Comparison of ENCODE assay signal across 13 mouse cellular contexts in the genomic region with DNA sequence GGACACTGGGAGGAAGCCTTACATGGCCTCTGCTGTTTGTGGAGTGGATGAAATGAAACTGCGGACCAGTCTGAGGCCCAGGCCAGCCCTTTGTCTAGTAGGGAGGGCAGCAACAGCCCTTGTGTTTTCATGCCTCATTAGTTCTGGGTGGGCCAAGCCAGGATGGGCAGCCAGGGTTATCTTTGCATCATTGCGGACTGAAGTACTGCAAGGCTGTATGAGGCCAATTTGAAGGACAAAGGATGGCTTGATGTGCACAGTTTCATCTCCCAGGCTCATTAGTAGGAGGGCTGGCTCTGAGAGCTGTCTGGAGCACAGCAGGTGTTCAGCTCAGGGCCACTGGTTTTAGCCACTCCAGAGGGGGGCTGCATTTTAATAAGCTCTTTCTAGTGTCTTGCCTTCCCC.
DNase-seq lines count a peak whose midpoint lies in the region; ATAC-seq and TF ChIP-seq lines count a peak whose summit lies in the region.
"Had no signal": no experiment of that assay in that cellular context is flagged by ENCODE, and none has a peak within 500 bp of the region (broad histone marks: within the 10 kb centered on the region; RNA-seq: fewer than 3 reads in every experiment).

No protein-coding gene starts in this region.

- DNase-seq in kidney, postnatal 0 days (ENCODE audit: low spot score), result peak; percentile 9
- no peak for DNase-seq in kidney, adult 11 months
- peak; percentile 55 for DNase-seq in forebrain, embryonic 11.5 days (ENCODE audit: low spot score)
- peak; percentile 20 for DNase-seq in midbrain, embryonic 10.5 days (ENCODE audit: low spot score)
- peak; percentile 97 for DNase-seq in retina, postnatal 1 day
- no peak for DNase-seq in right cerebral cortex, postnatal 4 days
- DNase-seq in left cerebral cortex, adult 8-10 months (ENCODE audit: low spot score in 2 of 2), result no peak
- no peak for DNase-seq in layer of hippocampus, postnatal 36 days
- DNase-seq: heart, adult 11 months; heart, postnatal 4 days had no signal

- H3K4me1 ChIP-seq in kidney, postnatal 0 days (replicated peaks; ENCODE audit: insufficient read depth, low read length), result no peaks in the 10 kb centered on the region
- peaks cover 8% of the 10 kb centered on the region for H3K4me1 ChIP-seq in forebrain, embryonic 11.5 days (replicated peaks; ENCODE audit: control insufficient read depth, insufficient read depth, low read length)
- H3K4me1 ChIP-seq in midbrain, embryonic 10.5 days, result peaks cover 18% of the 10 kb centered on the region
- H3K4me1 ChIP-seq: stomach, embryonic 15.5 days had no signal

- ATAC-seq in kidney, postnatal 0 days (replicated peaks; ENCODE audit: low FRiP score, low read depth), result no peak; the same call in 1 of the 2 replicates
- peak; percentile 83 for ATAC-seq in forebrain, embryonic 11.5 days (replicated peaks; ENCODE audit: low FRiP score)

- no peak overlapping the region for H3K9ac ChIP-seq in kidney, postnatal 0 days (ENCODE audit: low read depth, low read length)
- H3K9ac ChIP-seq in forebrain, embryonic 11.5 days (ENCODE audit: low read length), result no peak overlapping the region
- H3K9ac ChIP-seq: stomach, embryonic 15.5 days had no signal

- H3K27me3 ChIP-seq in kidney, postnatal 0 days (ENCODE audit: insufficient read depth, low read length), result no peaks in the 10 kb centered on the region
- no peaks in the 10 kb centered on the region for H3K27me3 ChIP-seq in forebrain, embryonic 11.5 days (ENCODE audit: control insufficient read depth, insufficient read depth, low read length)
- no peaks in the 10 kb centered on the region for H3K27me3 ChIP-seq in midbrain, embryonic 10.5 days (ENCODE audit: low read depth, poor library complexity, severe bottlenecking)
- H3K27me3 ChIP-seq: stomach, embryonic 15.5 days had no signal

- H3K4me2 ChIP-seq in kidney, postnatal 0 days (ENCODE audit: low read length), result no peak overlapping the region
- H3K4me2 ChIP-seq in forebrain, embryonic 11.5 days (ENCODE audit: low read depth, low read length, severe bottlenecking), result no peak overlapping the region
- H3K4me2 ChIP-seq: liver, embryonic 11.5 days; stomach, embryonic 15.5 days had no signal

- H3K4me3 ChIP-seq in kidney, postnatal 0 days (replicated peaks; ENCODE audit: low read depth, low read length), result no peak overlapping the region
- H3K4me3 ChIP-seq in forebrain, embryonic 11.5 days (ENCODE audit: low read depth, low read length), result no peak overlapping the region
- no peak overlapping the region for H3K4me3 ChIP-seq in midbrain, embryonic 10.5 days
- H3K4me3 ChIP-seq: stomach, embryonic 15.5 days had no signal

- 43% methylated on average over 2 of the region's 2 CpGs for WGBS in kidney, postnatal 0 days
- 0% methylated on average over 2 of the region's 2 CpGs for WGBS in forebrain, embryonic 11.5 days
- WGBS in midbrain, embryonic 10.5 days, result 14% methylated on average over 2 of the region's 2 CpGs

- no peaks in the 10 kb centered on the region for H3K9me3 ChIP-seq in kidney, postnatal 0 days (replicated peaks; ENCODE audit: low read length)
- no peaks in the 10 kb centered on the region for H3K9me3 ChIP-seq in forebrain, embryonic 11.5 days (ENCODE audit: control insufficient read depth, low read length)
- H3K9me3 ChIP-seq in midbrain, embryonic 10.5 days (replicated peaks), result no peaks in the 10 kb centered on the region
- H3K9me3 ChIP-seq: stomach, embryonic 15.5 days had no signal

- H3K27ac ChIP-seq in kidney, postnatal 0 days, result no peak overlapping the region
- peak overlapping the region; percentile 25; the same call in 1 of the 2 replicates for H3K27ac ChIP-seq in forebrain, embryonic 11.5 days (ENCODE audit: low read depth, low read length)
- peak overlapping the region; percentile 61 for H3K27ac ChIP-seq in midbrain, embryonic 10.5 days (replicated peaks)
- H3K27ac ChIP-seq: macrophage; stomach, embryonic 15.5 days had no signal

- no peak for TF ChIP-seq CTCF in kidney, postnatal 0 days (IDR thresholded peaks at IDR 0.05; ENCODE audit: low read depth)

- no peaks in the 10 kb centered on the region for H3K36me3 ChIP-seq in kidney, postnatal 0 days (ENCODE audit: insufficient read depth, low read length)
- H3K36me3 ChIP-seq in forebrain, embryonic 11.5 days (ENCODE audit: control insufficient read depth, insufficient read depth, low read length), result no peaks in the 10 kb centered on the region
- no peaks in the 10 kb centered on the region for H3K36me3 ChIP-seq in midbrain, embryonic 10.5 days
- H3K36me3 ChIP-seq: stomach, embryonic 15.5 days had no signal

Comparison
In these comparisons a context has a peak if more than half of its experiments do, and no peak if none do; other contexts are left out.
1. DNase-seq: peak in kidney, postnatal 0 days (single experiment), forebrain, embryonic 11.5 days (single experiment), midbrain, embryonic 10.5 days (single experiment) and retina, postnatal 1 day (single experiment); none in kidney, adult 11 months (single experiment), right cerebral cortex, postnatal 4 days (single experiment), left cerebral cortex, adult 8-10 months (0 of 2) and layer of hippocampus, postnatal 36 days (0 of 2).